Mouse (Mus musculus): ENCODE data around the gene 1110065P20Rik. TPM values are rescaled to one million over a fixed set of nuclear protein-coding genes. Genes with fewer than 3 reads are reported as not detected.

1110065P20Rik gene
- polyA plus RNA-seq, 1 experiment from 2014 or later, result 62.7 TPM

- Histone ChIP-seq H3K4me1 (ENCODE audit: insufficient read depth) (no peaks in the 10 kb centered on the region), H3K4me2 (no peak overlapping the region), H3K9ac (no peak overlapping the region), H3K27ac (ENCODE audit: low read depth) (no peak overlapping the region), H3K4me3 (ENCODE audit: low read depth, low read length) (no peak overlapping the region), H3K27me3 (ENCODE audit: insufficient read depth, low read length) (peaks cover 44% of the 10 kb centered on the region), H3K9me3 (ENCODE audit: low read depth, low read length) (no peaks in the 10 kb centered on the region), H3K36me3 (ENCODE audit: insufficient read depth) (no peaks in the 10 kb centered on the region)
- WGBS, result 66% methylated on average over 7 of the region's 7 CpGs
- no peak for ATAC-seq (ENCODE audit: insufficient read depth)
- DNase-seq, result no peak
- TF ChIP-seq CTCF (IDR thresholded peaks at IDR 0.05; ENCODE audit: low read depth), result no peak
Observed at GRCm38 (mm10) chr4:124888702-124889101, 37.7 kb upstream of the 1110065P20Rik start.

- H3K9me3 ChIP-seq (ENCODE audit: low read depth, low read length), result no peaks in the 10 kb centered on the region
- no peak for TF ChIP-seq CTCF (IDR thresholded peaks at IDR 0.05; ENCODE audit: low read depth)
- H3K4me3 ChIP-seq (ENCODE audit: low read depth, low read length), result no peak overlapping the region
- H3K36me3 ChIP-seq (ENCODE audit: insufficient read depth), result no peaks in the 10 kb centered on the region
- H3K9ac ChIP-seq, result no peak overlapping the region
- ATAC-seq (ENCODE audit: insufficient read depth), result no peak
- DNase-seq, result peak; percentile 86
- H3K4me2 ChIP-seq, result no peak overlapping the region; the same call in 1 of the 2 replicates
- H3K27ac ChIP-seq (ENCODE audit: low read depth), result no peak overlapping the region
- no peaks in the 10 kb centered on the region for H3K4me1 ChIP-seq (ENCODE audit: insufficient read depth)
- peaks cover 56% of the 10 kb centered on the region for H3K27me3 ChIP-seq (ENCODE audit: insufficient read depth, low read length)
- under 1% methylated on average over 37 of the region's 37 CpGs for WGBS
Observed at GRCm38 (mm10) chr4:124882151-124882729, 31.2 kb upstream of the 1110065P20Rik start.

- Histone ChIP-seq H3K9me3 (ENCODE audit: low read depth, low read length) (no peaks in the 10 kb centered on the region), H3K36me3 (ENCODE audit: insufficient read depth) (no peaks in the 10 kb centered on the region), H3K4me2 (peak overlapping the region; percentile 59), H3K27me3 (ENCODE audit: insufficient read depth, low read length) (peaks cover 53% of the 10 kb centered on the region), H3K9ac (no peak overlapping the region), H3K4me1 (ENCODE audit: insufficient read depth) (no peaks in the 10 kb centered on the region), H3K27ac (ENCODE audit: low read depth) (no peak overlapping the region), H3K4me3 (ENCODE audit: low read depth, low read length) (peak overlapping the region; percentile 25)
- under 1% methylated on average over 37 of the region's 37 CpGs for WGBS
- peak; percentile 48 for DNase-seq
- no peak for TF ChIP-seq CTCF (IDR thresholded peaks at IDR 0.05; ENCODE audit: low read depth)
- ATAC-seq (ENCODE audit: insufficient read depth), result peak; percentile 76
Observed at GRCm38 (mm10) chr4:124881341-124881908, 30.4 kb upstream of the 1110065P20Rik start.

- Histone ChIP-seq H3K27ac (ENCODE audit: low read depth) (no peak within 1 kb of the TSS), H3K4me2 (peak within 1 kb of the TSS; percentile 59), H3K4me1 (ENCODE audit: insufficient read depth) (no peaks in the 10 kb centered on the region), H3K36me3 (ENCODE audit: insufficient read depth) (no peaks in the 10 kb centered on the region), H3K4me3 (ENCODE audit: low read depth, low read length) (peak within 1 kb of the TSS; percentile 25), H3K9ac (no peak within 1 kb of the TSS), H3K27me3 (ENCODE audit: insufficient read depth, low read length) (peaks cover 45% of the 10 kb centered on the region), H3K9me3 (ENCODE audit: low read depth, low read length) (no peaks in the 10 kb centered on the region)
- ATAC-seq (ENCODE audit: insufficient read depth), result no peak
- no peak for TF ChIP-seq CTCF (IDR thresholded peaks at IDR 0.05; ENCODE audit: low read depth)
- WGBS, result 6% methylated on average over 11 of the region's 11 CpGs
- DNase-seq, result no peak
Observed at GRCm38 (mm10) chr4:124880599-124880998, 29.6 kb upstream of the 1110065P20Rik start, which contains the start of gene Epha10. Epha10 (plus strand) TSS chr4:124880899.

GRCm38 (mm10) chr4:124872719-124873118 is 21.7 kb upstream of the 1110065P20Rik start:
- no peak overlapping the region for H3K4me2 ChIP-seq
- DNase-seq, result no peak
- peak; percentile 46 for TF ChIP-seq CTCF (IDR thresholded peaks at IDR 0.05; ENCODE audit: low read depth)

GRCm38 (mm10) chr4:124861283-124862188 is 10.5 kb upstream of the 1110065P20Rik start, which contains the start of gene Maneal:
Maneal (minus strand) TSS chr4:124862171.
- Histone ChIP-seq H3K4me1 (ENCODE audit: insufficient read depth) (no peaks in the 10 kb centered on the region), H3K27me3 (ENCODE audit: insufficient read depth, low read length) (peaks cover 30% of the 10 kb centered on the region), H3K4me2 (peak within 1 kb of the TSS; percentile 77), H3K4me3 (ENCODE audit: low read depth, low read length) (peak within 1 kb of the TSS; percentile 37), H3K9ac (no peak within 1 kb of the TSS), H3K36me3 (ENCODE audit: insufficient read depth) (peaks cover 3% of the 10 kb centered on the region; the same call in 1 of the 2 replicates), H3K9me3 (ENCODE audit: low read depth, low read length) (no peaks in the 10 kb centered on the region), H3K27ac (ENCODE audit: low read depth) (no peak within 1 kb of the TSS)
- DNase-seq (no peak), ATAC-seq (ENCODE audit: insufficient read depth) (0 out of 2 replicates have a peak, but pooled peaks have one; percentile 28)
- TF ChIP-seq CTCF (IDR thresholded peaks at IDR 0.05; ENCODE audit: low read depth), result no peak
- 4% methylated on average over 69 of the region's 77 CpGs for WGBS

More at GRCm38 (mm10) chr4:124872719-124873118, 21.7 kb upstream of the 1110065P20Rik start:
- Histone ChIP-seq H3K9ac (no peak overlapping the region), H3K4me1 (ENCODE audit: insufficient read depth) (no peaks in the 10 kb centered on the region), H3K27ac (ENCODE audit: low read depth) (no peak overlapping the region), H3K9me3 (ENCODE audit: low read depth, low read length) (no peaks in the 10 kb centered on the region), H3K27me3 (ENCODE audit: insufficient read depth, low read length) (no peaks in the 10 kb centered on the region), H3K36me3 (ENCODE audit: insufficient read depth) (no peaks in the 10 kb centered on the region), H3K4me3 (ENCODE audit: low read depth, low read length) (no peak overlapping the region)
- no peak for ATAC-seq (ENCODE audit: insufficient read depth)
- 88% methylated on average over 1 of the region's 1 CpGs for whole genome bisulfite sequencing
